Mouse (Mus musculus): Measurements from ENCODE around the gene Rln1. TPM values are rescaled to one million over a fixed set of nuclear protein-coding genes. Genes with fewer than 3 reads are reported as not detected.

Gene Rln1
- polyA plus RNA-seq, 1 experiment from 2014 or later = 0.99 TPM

GRCm38 (mm10) chr19:29371284-29372081 lies 37.0 kb upstream of the Rln1 start:
- no peaks in the 10 kb centered on the region for H3K4me1 ChIP-seq (replicated peaks; ENCODE audit: control insufficient read depth, insufficient read depth, low read length)
- WGBS = 86% methylated on average over 18 of the region's 18 CpGs

GRCm38 (mm10) chr19:29370545-29371283 lies 36.2 kb upstream of the Rln1 start:
- Histone ChIP-seq H3K4me1 (replicated peaks; ENCODE audit: control insufficient read depth, insufficient read depth, low read length) (no peaks in the 10 kb centered on the region), H3K27ac (ENCODE audit: low read depth, low read length) (no peak overlapping the region), H3K36me3 (ENCODE audit: control insufficient read depth, insufficient read depth, low read length) (no peaks in the 10 kb centered on the region), H3K4me3 (ENCODE audit: low read depth, low read length) (no peak overlapping the region), H3K27me3 (ENCODE audit: control insufficient read depth, insufficient read depth, low read length) (no peaks in the 10 kb centered on the region), H3K4me2 (ENCODE audit: low read depth, low read length, severe bottlenecking) (no peak overlapping the region), H3K9ac (ENCODE audit: low read length) (no peak overlapping the region), H3K9me3 (ENCODE audit: control insufficient read depth, low read length) (no peaks in the 10 kb centered on the region)
- 91% methylated on average over 7 of the region's 7 CpGs for WGBS
- DNase-seq (ENCODE audit: low spot score) = no peak
- no peak for ATAC-seq (replicated peaks; ENCODE audit: low FRiP score)

More at GRCm38 (mm10) chr19:29371284-29372081, 37.0 kb upstream of the Rln1 start:
- no peaks in the 10 kb centered on the region for H3K9me3 ChIP-seq (ENCODE audit: control insufficient read depth, low read length)
- no peak overlapping the region for H3K4me2 ChIP-seq (ENCODE audit: low read depth, low read length, severe bottlenecking)
- DNase-seq (ENCODE audit: low spot score) = no peak
- no peak overlapping the region for H3K27ac ChIP-seq (ENCODE audit: low read depth, low read length)
- H3K27me3 ChIP-seq (ENCODE audit: control insufficient read depth, insufficient read depth, low read length) = no peaks in the 10 kb centered on the region
- no peak for ATAC-seq (replicated peaks; ENCODE audit: low FRiP score)
- H3K4me3 ChIP-seq (ENCODE audit: low read depth, low read length) = no peak overlapping the region
- H3K36me3 ChIP-seq (ENCODE audit: control insufficient read depth, insufficient read depth, low read length) = no peaks in the 10 kb centered on the region
- no peak overlapping the region for H3K9ac ChIP-seq (ENCODE audit: low read length)

GRCm38 (mm10) chr19:29370112-29370511 lies 35.6 kb upstream of the Rln1 start:
- ATAC-seq (replicated peaks; ENCODE audit: low FRiP score) = no peak

GRCm38 (mm10) chr19:29368671-29369309 lies 34.3 kb upstream of the Rln1 start:
- no peak for ATAC-seq (replicated peaks; ENCODE audit: low FRiP score)
- Histone ChIP-seq H3K9me3 (ENCODE audit: control insufficient read depth, low read length) (no peaks in the 10 kb centered on the region), H3K27ac (ENCODE audit: low read depth, low read length) (no peak overlapping the region), H3K4me2 (ENCODE audit: low read depth, low read length, severe bottlenecking) (no peak overlapping the region), H3K4me1 (replicated peaks; ENCODE audit: control insufficient read depth, insufficient read depth, low read length) (no peaks in the 10 kb centered on the region), H3K36me3 (ENCODE audit: control insufficient read depth, insufficient read depth, low read length) (no peaks in the 10 kb centered on the region), H3K27me3 (ENCODE audit: control insufficient read depth, insufficient read depth, low read length) (no peaks in the 10 kb centered on the region), H3K9ac (ENCODE audit: low read length) (no peak overlapping the region), H3K4me3 (ENCODE audit: low read depth, low read length) (no peak overlapping the region)
- 76% methylated on average over 3 of the region's 3 CpGs for WGBS
- no peak for DNase-seq (ENCODE audit: low spot score)

More at GRCm38 (mm10) chr19:29370112-29370511, 35.6 kb upstream of the Rln1 start:
- Histone ChIP-seq H3K9ac (ENCODE audit: low read length) (no peak overlapping the region), H3K4me3 (ENCODE audit: low read depth, low read length) (no peak overlapping the region), H3K9me3 (ENCODE audit: control insufficient read depth, low read length) (no peaks in the 10 kb centered on the region), H3K36me3 (ENCODE audit: control insufficient read depth, insufficient read depth, low read length) (no peaks in the 10 kb centered on the region), H3K27ac (ENCODE audit: low read depth, low read length) (no peak overlapping the region), H3K4me1 (replicated peaks; ENCODE audit: control insufficient read depth, insufficient read depth, low read length) (no peaks in the 10 kb centered on the region), H3K4me2 (ENCODE audit: low read depth, low read length, severe bottlenecking) (no peak overlapping the region), H3K27me3 (ENCODE audit: control insufficient read depth, insufficient read depth, low read length) (no peaks in the 10 kb centered on the region)
- WGBS = 79% methylated on average over 12 of the region's 12 CpGs
- DNase-seq (ENCODE audit: low spot score) = no peak

GRCm38 (mm10) chr19:29368041-29368440 lies 33.6 kb upstream of the Rln1 start:
- ATAC-seq (replicated peaks; ENCODE audit: low FRiP score) (no peak), DNase-seq (ENCODE audit: low spot score) (no peak)
- Histone ChIP-seq H3K4me3 (ENCODE audit: low read depth, low read length) (no peak overlapping the region), H3K4me2 (ENCODE audit: low read depth, low read length, severe bottlenecking) (no peak overlapping the region), H3K27me3 (ENCODE audit: control insufficient read depth, insufficient read depth, low read length) (no peaks in the 10 kb centered on the region), H3K27ac (ENCODE audit: low read depth, low read length) (no peak overlapping the region), H3K4me1 (replicated peaks; ENCODE audit: control insufficient read depth, insufficient read depth, low read length) (no peaks in the 10 kb centered on the region), H3K9ac (ENCODE audit: low read length) (no peak overlapping the region), H3K36me3 (ENCODE audit: control insufficient read depth, insufficient read depth, low read length) (no peaks in the 10 kb centered on the region), H3K9me3 (ENCODE audit: control insufficient read depth, low read length) (no peaks in the 10 kb centered on the region)
- 88% methylated on average over 2 of the region's 2 CpGs for WGBS

- no peaks in the 10 kb centered on the region; the same call in 1 of the 2 replicates for H3K4me1 ChIP-seq (replicated peaks; ENCODE audit: control insufficient read depth, insufficient read depth, low read length)
Observed at GRCm38 (mm10) chr19:29366969-29367622, 32.6 kb upstream of the Rln1 start, which contains the start of the genes Plgrkt and Cd274. Gene Plgrkt (minus strand): TSS chr19:29367390. Gene Cd274 (plus strand): TSS chr19:29367455.

GRCm38 (mm10) chr19:29366226-29366968 lies 31.9 kb upstream of the Rln1 start:
- no peak for ATAC-seq (replicated peaks; ENCODE audit: low FRiP score)
- H3K27ac ChIP-seq (ENCODE audit: low read depth, low read length) = no peak overlapping the region
- no peaks in the 10 kb centered on the region for H3K9me3 ChIP-seq (ENCODE audit: control insufficient read depth, low read length)
- no peaks in the 10 kb centered on the region for H3K27me3 ChIP-seq (ENCODE audit: control insufficient read depth, insufficient read depth, low read length)
- peaks cover 1% of the 10 kb centered on the region for H3K4me1 ChIP-seq (replicated peaks; ENCODE audit: control insufficient read depth, insufficient read depth, low read length)
- peak overlapping the region; percentile 71 for H3K4me2 ChIP-seq (ENCODE audit: low read depth, low read length, severe bottlenecking)
- WGBS = 64% methylated on average over 20 of the region's 20 CpGs
- H3K36me3 ChIP-seq (ENCODE audit: control insufficient read depth, insufficient read depth, low read length) = no peaks in the 10 kb centered on the region
- no peak for DNase-seq (ENCODE audit: low spot score)
- H3K9ac ChIP-seq (ENCODE audit: low read length) = no peak overlapping the region
- H3K4me3 ChIP-seq (ENCODE audit: low read depth, low read length) = peak overlapping the region; percentile 34

More at GRCm38 (mm10) chr19:29366969-29367622, 32.6 kb upstream of the Rln1 start, which contains the start of the genes Plgrkt and Cd274:
- Histone ChIP-seq H3K27me3 (ENCODE audit: control insufficient read depth, insufficient read depth, low read length) (no peaks in the 10 kb centered on the region), H3K9me3 (ENCODE audit: control insufficient read depth, low read length) (no peaks in the 10 kb centered on the region), H3K36me3 (ENCODE audit: control insufficient read depth, insufficient read depth, low read length) (no peaks in the 10 kb centered on the region), H3K4me2 (ENCODE audit: low read depth, low read length, severe bottlenecking) (peak within 1 kb of the TSS; percentile 71), H3K27ac (ENCODE audit: low read depth, low read length) (no peak within 1 kb of the TSS), H3K9ac (ENCODE audit: low read length) (peak within 1 kb of the TSS; percentile 45), H3K4me3 (ENCODE audit: low read depth, low read length) (peak within 1 kb of the TSS; percentile 34)
- 7% methylated on average over 26 of the region's 26 CpGs for WGBS
- 0 out of 2 replicates have a peak, but pooled peaks have one; percentile 42 for ATAC-seq (replicated peaks; ENCODE audit: low FRiP score)
- peak; percentile 62 for DNase-seq (ENCODE audit: low spot score)
